Mouse (Mus musculus): Measurements from ENCODE around the gene Polr3g.

GRCm38 (mm10) chr13:81713896-81714295 is 3.1 kb upstream of the Polr3g start:
- TF ChIP-seq POLR2A (IDR thresholded peaks at IDR 0.05; ENCODE audit: low read depth, low read length): no peak
- no peak for TF ChIP-seq CTCF (conservative IDR thresholded peaks at IDR 0.05; ENCODE audit: insufficient read depth, insufficient read length, low read depth, low read length)
